Mouse (Mus musculus): ENCODE results near the gene Per1. TPM values are rescaled to one million over a fixed set of nuclear protein-coding genes. Genes with fewer than 3 reads are reported as not detected.
A peak's percentile ranks its signal among the peaks of the same experiment; 100 is the strongest.
"Not testable (repeated sequence)": the region's sequence is repeated elsewhere in the genome, so short reads cannot be mapped to it uniquely, and the experiment has no call there.

The Per1 gene
- total RNA-seq, 2 experiments from 2014 or later, result 41.9 to 72.2 TPM

DNA sequence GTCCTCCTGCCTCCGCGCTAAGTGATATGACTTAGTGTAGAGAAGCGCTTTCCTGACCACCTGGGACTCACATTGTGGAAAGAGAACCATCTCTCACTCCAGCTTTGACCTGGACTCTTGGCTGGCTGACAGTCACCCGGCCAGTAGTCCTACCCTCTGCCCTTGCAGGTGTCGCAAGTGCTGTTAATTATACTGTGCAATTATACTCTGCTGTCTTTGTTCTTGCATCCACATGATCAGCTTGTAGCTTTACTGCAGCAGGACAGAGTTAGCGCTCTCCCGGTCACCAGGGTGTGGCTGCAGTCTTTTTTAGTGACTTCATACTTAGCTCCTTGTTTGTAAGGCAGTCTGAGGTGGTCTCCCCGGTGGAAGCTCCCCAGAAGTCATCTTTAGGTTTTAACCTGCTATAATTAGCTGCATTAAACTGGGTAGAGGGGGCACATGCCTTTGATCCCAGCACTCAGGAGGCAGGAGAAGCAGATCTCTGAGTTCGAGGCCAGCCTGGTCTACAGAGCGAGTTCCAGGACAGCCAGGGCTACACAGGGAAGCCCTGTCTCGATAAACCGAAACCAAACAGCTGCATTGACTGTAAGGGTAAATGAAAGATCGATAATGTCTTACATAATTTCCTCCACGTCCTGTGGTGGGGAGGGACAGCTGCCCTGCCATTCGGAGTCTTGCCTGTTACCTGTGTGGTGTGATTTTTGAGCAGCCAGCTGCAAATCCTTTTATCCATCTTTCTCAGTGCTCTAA lies 14.7 kb upstream of the Per1 start:
- DNase-seq (ENCODE audit: low spot score), result no peak

- DNase-seq (ENCODE audit: low spot score), result no peak
Observed at GRCm38 (mm10) chr11:69080855-69081222, 14.2 kb upstream of the Per1 start.

DNA sequence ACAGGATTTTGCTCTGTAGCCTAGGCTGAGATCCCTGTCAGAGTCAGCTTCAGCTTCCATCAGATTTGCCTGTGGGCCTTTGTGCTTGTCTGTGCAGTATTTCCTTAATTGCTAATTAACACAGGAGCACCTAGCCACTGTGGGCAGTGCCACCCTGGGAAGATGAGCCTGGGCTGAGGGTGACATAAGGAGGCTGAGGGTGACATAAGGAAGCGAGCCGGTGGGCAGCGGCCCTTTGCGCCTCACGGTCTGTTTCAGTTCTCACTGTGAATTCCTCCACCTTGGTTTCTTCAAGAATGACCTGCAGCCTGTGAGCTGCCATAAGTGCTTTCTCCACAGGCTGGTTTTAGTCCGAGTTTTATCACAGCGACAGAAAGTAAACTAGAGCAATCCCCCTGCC lies 13.4 kb upstream of the Per1 start:
- no peak for DNase-seq (ENCODE audit: low spot score)

GRCm38 (mm10) chr11:69085608-69086007 lies 9.4 kb upstream of the Per1 start:
- no peak for DNase-seq (ENCODE audit: low spot score)

- DNase-seq (ENCODE audit: low spot score), result peak; percentile 23
Observed at GRCm38 (mm10) chr11:69086390-69086789, 8.6 kb upstream of the Per1 start.

DNA sequence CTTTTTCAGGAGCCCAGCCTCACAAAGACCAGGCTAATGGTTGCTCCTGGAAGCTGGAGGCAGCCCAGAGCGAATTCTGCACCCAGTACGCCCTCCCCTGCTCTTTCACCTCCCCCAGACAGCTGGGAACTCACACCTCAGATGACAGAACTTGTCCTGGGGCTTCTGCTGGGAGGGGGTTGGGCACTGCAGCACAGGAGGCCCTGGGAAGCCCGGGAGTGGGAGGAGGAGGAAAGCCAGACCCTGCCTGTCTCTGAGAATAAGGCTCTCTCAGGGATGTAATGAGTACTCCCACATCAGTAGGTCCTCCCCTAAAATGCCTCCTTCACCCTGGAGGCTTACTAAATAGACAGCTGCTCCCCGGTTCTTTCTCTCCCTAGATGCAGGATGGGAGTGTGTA lies 7.9 kb upstream of the Per1 start:
- DNase-seq (ENCODE audit: low spot score), result no peak

DNA sequence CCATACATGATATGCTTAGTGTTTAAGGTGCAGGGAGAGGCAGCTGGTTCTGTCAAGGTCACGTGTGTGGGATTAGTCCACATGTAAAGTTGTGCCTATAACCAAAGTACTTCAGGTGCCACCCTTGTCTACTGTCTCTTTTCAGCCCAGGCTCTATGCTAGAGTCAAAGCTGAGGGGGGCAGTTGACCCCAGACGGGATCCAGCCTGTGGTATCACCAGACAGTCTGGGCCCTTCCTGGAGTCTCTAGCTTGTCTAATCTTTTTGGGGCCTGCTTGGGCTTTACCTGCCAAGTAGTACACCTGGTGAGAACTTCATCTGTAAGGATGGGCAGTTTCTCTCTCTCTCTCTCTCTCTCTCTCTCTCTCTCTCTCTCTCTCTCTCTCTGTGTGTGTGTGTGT lies 7.4 kb upstream of the Per1 start:
- DNase-seq (ENCODE audit: low spot score), result no peak

DNA sequence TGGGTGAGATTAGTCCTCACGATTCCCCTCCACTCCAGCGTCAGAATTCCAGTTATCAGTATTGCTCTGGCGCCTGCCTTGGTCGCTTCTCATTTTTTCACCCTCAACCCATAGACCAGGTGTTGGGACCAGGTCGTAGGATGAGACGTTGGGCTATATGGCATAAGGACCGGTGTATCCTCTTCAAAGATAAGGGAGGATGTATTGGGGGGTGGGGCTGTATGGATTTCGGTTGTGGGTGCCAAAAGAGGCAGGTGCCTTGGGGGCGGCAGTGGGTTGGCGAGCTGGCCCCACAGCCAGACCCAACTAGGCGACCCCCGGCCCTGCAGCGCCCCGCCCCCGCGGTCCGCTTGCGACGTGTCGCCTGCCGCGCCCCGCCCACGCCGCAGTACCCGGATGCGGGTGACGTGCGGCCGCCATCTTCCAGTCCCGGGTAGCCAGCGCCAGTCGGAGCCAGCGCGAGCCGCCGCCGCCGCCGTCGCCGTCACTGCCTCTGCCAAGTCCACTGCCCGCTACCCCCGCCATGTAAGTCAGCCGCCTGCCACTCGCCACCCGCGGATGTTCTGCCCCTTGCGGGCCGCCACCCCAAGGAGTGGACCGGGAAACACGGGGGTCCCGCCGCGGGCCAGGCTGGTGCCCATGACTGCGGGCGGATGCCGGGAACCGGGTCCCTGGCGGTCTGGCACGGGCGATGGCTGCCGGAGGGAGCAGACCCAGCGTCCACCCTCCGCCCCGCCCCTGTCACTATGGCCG lies 6.7 kb upstream of the Per1 start, which contains the start of gene Vamp2:
TSS of gene Vamp2 (plus strand) at position 388 of the 753 bp plus-strand sequence.
- peak; percentile 89 for DNase-seq (ENCODE audit: low spot score)

DNA sequence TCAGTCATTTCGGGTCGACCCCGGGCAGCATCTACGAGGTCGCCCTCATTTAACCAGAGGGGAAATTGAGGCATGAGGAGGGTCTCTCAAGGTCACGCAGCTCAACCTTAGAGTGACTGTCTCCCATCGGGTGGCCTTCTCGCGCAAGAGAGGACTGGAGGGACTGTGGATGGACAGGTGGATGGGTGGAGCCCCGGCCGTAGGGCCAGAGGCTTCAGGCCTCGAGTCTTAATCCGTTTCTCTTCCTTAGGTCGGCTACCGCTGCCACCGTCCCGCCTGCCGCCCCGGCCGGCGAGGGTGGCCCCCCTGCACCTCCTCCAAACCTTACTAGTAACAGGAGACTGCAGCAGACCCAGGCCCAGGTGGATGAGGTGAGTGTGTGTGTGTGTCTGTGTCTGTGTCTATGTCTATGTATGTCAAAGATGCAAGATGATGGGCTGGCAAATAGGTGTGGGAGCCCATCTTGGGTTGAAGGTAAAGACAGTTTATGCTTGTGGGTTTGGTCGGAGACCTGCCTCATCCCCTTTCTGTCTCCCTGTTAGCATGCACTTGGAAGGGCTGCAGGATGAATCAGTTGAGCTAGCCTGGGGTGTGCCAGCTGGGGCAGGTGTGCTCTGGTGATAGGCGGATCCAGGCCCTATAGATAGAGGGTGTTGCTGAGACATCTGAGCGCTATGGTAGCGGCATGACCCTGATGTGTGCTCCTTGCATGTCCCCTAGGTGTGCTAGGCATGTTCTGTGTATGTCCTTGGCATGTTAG lies 6.0 kb upstream of the Per1 start:
- DNase-seq (ENCODE audit: low spot score), result peak; percentile 3

DNA sequence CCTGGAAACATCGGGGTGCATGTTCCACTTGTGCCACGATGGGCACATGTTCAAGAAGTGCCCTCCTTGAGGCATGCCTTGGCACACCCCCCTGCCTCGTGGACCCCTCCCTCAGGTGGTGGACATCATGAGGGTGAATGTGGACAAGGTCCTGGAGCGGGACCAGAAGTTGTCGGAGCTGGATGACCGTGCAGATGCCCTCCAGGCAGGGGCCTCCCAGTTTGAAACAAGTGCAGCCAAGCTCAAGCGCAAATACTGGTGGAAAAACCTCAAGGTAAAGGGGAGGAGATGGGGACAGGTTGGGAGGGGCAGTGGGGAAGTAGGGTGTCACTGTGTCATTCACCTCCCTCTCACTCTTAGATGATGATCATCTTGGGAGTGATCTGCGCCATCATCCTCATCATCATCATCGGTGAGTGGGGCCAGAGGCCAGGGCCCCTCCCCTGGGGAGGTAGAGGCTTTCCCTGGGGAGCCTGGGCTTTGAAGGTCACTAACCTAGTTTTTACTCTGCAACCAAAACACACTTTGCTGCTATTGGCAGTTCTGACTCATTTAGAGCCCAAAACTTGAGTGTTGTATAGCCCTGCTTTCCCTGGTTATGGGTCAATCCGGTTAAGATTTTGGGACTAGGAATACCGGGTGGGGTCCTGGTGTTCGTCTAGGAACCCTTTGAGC lies 5.3 kb upstream of the Per1 start:
- DNase-seq (ENCODE audit: low spot score), result no peak

- no peak for DNase-seq (ENCODE audit: low spot score)
Observed at GRCm38 (mm10) chr11:69090367-69090766, 4.7 kb upstream of the Per1 start.

GRCm38 (mm10) chr11:69091566-69092385 lies 3.2 kb upstream of the Per1 start:
- DNase-seq (ENCODE audit: low spot score), result no peak

GRCm38 (mm10) chr11:69092386-69092751 lies 2.6 kb upstream of the Per1 start:
- DNase-seq (ENCODE audit: low spot score), result peak; percentile 92

GRCm38 (mm10) chr11:69092871-69093270 lies 2.1 kb upstream of the Per1 start:
- no peak for DNase-seq (ENCODE audit: low spot score)

- DNase-seq (ENCODE audit: low spot score), result not testable (repeated sequence)
Observed at GRCm38 (mm10) chr11:69093856-69094255, 1.2 kb upstream of the Per1 start.

DNA sequence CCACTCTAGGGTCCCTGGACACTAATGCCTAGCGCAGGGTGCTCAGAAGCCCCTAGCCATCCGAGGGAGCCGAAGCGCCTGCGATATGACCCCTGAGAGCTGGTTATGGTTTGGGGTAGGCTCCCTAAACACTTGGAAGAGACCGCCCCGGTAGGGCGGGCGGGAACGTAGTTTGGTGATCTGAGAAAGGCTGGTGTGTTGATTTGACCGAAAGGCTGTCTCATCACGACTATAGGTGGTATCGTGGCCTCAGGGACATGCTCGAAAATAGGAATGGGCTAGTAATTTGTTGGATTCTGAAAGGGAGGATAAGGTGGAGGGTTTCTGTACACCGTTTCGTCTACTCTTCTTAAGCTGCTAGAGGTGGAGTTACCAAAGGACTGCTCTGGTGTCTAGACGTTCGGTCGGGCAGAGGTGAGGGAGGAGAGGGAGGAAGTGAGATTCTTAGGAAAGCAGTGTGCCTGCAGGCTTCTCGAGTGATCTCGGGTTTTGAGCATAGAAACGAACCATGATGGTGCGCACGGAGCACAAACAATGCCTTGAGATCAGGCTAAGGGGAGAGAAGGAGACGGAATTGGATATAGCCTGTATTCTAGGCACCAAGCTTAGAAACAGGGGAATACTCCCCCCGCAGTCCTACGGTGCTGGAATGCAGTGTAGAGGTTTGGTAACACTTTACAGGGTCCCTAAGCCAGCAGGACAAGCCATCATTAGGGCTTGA lies 654 bp downstream of the Per1 start:
- DNase-seq (ENCODE audit: low spot score), result no peak

GRCm38 (mm10) chr11:69096360-69096986 lies 1.5 kb downstream of the Per1 start:
- no peak for DNase-seq (ENCODE audit: low spot score)

DNA sequence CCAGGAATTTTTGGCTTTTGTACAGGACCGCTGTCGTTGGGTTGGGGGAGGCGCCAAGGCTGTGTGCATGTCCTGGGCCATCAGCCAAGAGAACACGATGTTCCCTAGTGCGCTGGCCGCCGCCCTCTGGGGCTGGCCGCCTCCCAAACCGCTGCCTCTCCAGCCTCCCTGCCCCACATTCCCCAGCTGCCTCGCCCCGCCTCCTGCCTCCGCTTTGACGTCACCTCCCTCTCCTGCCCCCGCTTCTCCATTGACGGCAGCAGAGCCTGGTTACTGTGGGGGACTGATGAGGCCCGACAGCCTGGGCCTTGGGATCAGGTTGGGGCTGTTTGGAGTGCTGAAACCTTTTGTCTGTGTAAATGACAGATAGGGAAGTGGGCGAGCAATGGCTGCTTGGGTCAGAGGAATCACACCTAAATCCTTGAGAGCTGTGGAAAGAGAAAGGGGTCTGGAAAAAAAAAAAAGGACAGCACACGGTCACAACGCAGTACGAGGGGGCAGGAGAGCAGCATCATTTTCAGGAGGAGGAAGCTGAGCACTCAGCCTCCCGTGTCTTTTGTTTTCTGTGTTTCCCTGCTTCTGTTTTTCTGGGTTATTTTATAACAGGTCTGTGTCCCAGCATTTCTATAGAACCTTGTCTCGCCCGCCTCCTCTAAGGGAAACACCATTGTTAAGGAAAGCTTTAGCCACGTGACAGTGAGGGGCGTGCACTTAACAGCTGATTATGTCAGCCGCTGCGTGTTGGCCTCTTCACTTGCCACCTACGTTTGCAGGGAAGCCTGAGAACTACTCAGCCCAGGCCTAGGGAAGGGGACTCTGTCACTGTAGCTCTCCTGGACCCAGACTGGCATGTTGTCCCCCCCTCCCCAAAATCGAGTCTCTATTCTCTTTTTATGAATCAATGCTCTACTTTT lies 2.2 kb downstream of the Per1 start:
- DNase-seq (ENCODE audit: low spot score), result peak; percentile 100

Measured in gastrocnemius, adult 18-20 months (tissue).